1 mouse cellular context compared by ENCODE assay signal in genomic region chr17:24942453-24942852, GRCm38 (mm10).
A peak's percentile ranks its signal among the peaks of the same experiment; 100 is the strongest.
TF ChIP-seq lines count a peak whose summit lies in the region.

No protein-coding gene starts in this region.

TF ChIP-seq in CH12.LX, 34 proteins besides CTCF, POLR2A, EP300 and RAD21:
- peak; percentile 26 for TF ChIP-seq SMC3 (IDR thresholded peaks at IDR 0.05; ENCODE audit: low read depth, low read length)
TF ChIP-seq in CH12.LX: peak in this region for 1; not testable (repeated sequence) for 33.
